Mouse (Mus musculus) layer of hippocampus, postnatal 25 days (tissue): ENCODE data around the gene Rbm41. TPM values are rescaled to one million over a fixed set of nuclear protein-coding genes. Genes with fewer than 3 reads are reported as not detected.
A peak's percentile ranks its signal among the peaks of the same experiment; 100 is the strongest.

Experiments
- DNase-seq, 2 experiments: peaks; one replicate each; pipeline ENCODE4 v3.0.0; 2022; ENCODE audit warnings: mixed read lengths in 2 of 2, low spot score in 1 of 2; ENCODE audit errors: extremely low spot score in 1 of 2
- total RNA-seq, 2 experiments: library from RNA; stranded (reverse); gene quantifications; 2 replicates each; pipeline ENCODE4 v1.2.3; 2021

Gene Rbm41
- total RNA-seq: 1 to 10 TPM; 7.3 to 8.6 TPM

DNA sequence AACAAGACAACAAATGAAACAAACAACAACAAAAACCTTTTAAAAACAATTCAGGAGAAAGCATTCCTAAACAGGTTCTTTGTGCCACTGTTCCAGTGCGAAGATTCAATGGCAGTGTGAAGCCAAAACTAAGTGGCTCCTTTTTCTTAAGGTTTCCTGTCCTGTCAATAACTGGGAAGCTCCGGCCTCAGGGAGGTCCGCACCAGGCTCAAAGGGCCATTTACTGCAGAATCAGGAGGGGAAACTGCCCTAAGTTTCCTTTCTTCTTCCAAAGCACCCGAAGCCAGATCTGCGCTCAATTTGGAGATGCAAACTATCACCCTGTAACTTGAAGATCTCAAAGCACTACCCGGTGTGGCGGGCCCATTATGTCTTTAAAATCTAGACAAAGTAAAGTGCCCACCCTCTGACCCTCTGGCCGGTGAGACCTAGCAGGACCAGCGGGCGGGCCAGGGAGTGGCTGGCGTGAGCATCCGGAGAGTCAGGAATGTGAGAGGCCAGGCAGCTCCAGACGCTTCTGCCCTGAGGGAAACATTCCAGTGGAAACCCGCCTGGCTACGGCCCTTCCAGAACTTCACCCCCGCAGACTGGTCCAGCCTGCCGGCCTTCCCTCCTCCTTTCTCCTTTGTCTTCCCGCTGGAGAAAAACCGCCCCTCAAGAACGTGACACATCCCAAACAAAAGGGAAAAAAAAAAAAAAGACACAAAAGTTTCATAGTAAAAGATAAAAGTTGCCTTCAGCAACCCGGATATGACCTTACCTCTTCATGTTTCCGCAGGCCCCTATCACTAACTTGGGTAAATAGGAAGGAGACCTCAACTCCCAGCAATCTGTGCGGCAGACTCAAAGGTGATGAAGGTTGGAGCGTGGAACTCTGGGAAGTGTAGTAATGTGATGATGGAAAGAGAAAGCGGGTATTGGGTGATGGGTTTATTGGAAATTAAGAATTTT lies at the start of gene Rbm41:
Rbm41 (minus strand) TSS at position 856 of the 951 bp plus-strand sequence.
- peak; percentile 17 to 20 for DNase-seq

DNA sequence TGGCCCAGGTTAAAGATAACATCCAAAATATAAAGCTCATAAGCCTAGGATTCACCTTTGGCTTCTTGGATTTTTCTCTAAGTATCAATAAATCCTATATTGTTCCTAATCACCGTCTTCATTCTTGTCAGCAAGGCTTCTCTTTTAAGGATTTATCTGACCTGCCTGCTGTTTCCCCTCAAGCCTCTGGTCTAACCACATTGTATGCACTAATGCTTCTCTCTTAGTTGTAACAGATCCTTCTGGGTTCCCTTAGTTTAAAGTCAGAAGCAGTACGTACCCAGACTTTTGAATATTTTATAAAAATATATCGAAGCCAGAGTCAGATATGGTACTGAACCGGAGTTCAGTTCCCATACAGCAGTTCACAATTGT lies 283 bp upstream of the Rbm41 start:
- no peak for DNase-seq

- no peak for DNase-seq
These were observed 16.3 kb downstream of the Rbm41 start for GRCm38 (mm10) chrX:139982115-139982514.

DNA sequence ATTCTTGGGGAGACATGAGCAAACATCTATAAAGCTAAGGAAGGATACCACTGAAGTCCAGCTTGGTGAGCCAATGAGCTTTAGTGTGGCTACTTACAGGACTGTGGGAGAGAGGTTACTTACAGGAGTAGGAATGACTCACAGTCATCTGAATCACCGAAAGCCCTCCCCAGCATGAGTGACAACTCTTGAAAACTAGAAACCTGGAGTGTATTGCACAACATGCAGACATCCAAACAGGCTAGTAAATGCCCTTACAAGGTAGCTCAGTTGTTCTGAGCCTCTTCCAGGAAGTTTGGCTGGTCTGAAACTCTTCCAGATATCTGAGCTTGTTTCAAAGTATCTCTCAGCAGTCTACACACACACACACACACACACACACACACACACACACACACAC lies 64.9 kb downstream of the Rbm41 start:
- DNase-seq: no peak

- DNase-seq: no peak
These were observed 65.9 kb downstream of the Rbm41 start for GRCm38 (mm10) chrX:139932472-139932871.

- DNase-seq: no peak
These were observed 77.8 kb downstream of the Rbm41 start for GRCm38 (mm10) chrX:139920572-139920971.

- DNase-seq: no peak
These were observed 107.0 kb downstream of the Rbm41 start for GRCm38 (mm10) chrX:139891387-139891786.

DNA sequence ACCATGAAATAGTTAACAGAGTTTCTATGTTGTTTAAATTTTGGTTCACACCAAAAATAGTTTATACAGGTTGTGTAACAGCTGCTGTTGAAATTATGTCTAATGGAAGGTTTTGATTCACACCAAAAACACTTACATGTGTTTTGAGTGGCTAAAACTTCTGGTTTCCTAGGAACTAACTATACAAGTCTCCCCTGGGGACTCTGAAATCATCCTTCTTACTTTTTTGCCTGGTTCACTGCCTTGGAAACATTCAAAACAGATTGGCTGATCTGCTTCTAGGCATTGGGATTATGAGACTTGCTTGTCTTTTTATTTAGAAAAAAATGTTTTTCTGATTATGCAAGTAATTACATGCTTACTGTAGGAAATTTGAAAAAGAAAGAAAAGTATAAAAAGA lies 115.2 kb downstream of the Rbm41 start:
- DNase-seq: no peak

- DNase-seq: no peak
These were observed 120.5 kb downstream of the Rbm41 start for GRCm38 (mm10) chrX:139877936-139878335.

GRCm38 (mm10) chrX:139877105-139877504 lies 121.3 kb downstream of the Rbm41 start:
- DNase-seq: no peak

GRCm38 (mm10) chrX:139870938-139871791 lies 127.2 kb downstream of the Rbm41 start, which contains the start of gene Morc4:
Gene Morc4, minus strand, starts transcription at chrX:139871677.
- peak; percentile 13 to 18 for DNase-seq

DNA sequence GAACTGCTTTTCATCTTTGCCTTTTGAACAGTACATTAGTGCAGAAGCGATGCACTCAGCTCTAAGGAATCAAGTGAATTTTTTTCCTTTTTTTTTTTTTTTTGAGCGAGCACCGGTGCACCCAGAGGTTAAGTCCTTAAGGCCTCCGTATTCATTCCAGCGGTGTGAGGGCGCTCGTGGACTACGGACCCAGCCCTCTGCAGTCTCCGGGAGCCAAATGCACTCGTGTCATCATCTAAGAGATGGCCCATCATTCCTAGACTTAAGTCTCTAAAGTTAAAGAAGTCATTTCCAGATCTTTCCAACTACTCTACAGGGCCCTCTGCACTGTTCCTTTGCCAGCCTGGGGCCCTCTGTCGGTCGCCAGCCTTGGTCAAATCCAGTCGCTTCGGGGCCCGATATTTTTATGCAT lies 128.1 kb downstream of the Rbm41 start:
- DNase-seq: no peak

DNA sequence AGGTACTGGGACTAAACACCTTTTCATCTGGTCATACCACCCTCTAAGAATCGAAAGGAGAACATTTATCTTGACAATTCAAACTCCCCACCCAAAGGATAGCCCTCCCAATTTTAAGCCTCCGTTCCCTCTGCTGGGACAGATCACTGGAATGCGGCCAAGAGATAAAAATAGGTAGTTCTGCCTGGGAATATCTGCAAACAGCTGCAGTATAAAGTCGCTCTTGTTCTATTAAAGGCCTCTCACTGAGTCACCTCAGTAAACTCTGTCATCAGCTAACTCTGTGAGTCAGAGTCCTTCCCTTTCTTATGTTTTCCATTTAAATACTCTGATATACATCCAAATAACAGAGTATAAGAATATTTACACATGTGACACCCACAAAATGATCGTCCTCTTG lies 139.0 kb downstream of the Rbm41 start:
- DNase-seq: no peak

GRCm38 (mm10) chrX:139854795-139855194 lies 143.6 kb downstream of the Rbm41 start:
- DNase-seq: no peak

DNA sequence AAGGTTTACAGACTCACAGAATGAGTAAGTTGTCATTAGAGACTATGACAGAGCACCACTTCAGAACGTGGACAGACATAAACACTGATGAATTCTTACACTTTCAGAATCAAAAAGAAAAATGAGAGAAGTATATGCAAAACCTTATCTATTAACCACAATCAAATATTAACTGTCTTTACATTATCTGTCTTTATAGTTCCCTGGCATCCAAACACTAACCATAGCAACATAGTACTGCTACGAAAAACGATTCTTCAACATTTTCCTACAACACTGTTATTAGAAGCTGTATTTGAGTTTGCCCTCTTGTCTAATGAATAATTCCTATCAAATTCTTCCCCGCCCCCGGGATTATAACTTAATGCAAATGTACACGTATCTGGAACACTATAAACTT lies 157.3 kb downstream of the Rbm41 start:
- DNase-seq: no peak

Other genes with a start within 250 kb of the Rbm41 start
- gene Ripply1, start 216.2 kb downstream of the Rbm41 start, total RNA-seq: not detected
- under 1 TPM; 0.44 to 0.56 TPM for gene Cldn2, start 197.8 kb downstream of the Rbm41 start, total RNA-seq
- 1 to 10 TPM; 3.8 to 5.8 TPM for gene Morc4, start 126.9 kb downstream of the Rbm41 start, total RNA-seq
- gene Nup62cl, start 64.1 kb upstream of the Rbm41 start, total RNA-seq: under 1 TPM; 0.19 to 0.39 TPM
- not detected for gene Pih1h3b, start 64.3 kb upstream of the Rbm41 start, total RNA-seq